8 mouse cellular contexts compared by ENCODE assay signal in the genomic region with DNA sequence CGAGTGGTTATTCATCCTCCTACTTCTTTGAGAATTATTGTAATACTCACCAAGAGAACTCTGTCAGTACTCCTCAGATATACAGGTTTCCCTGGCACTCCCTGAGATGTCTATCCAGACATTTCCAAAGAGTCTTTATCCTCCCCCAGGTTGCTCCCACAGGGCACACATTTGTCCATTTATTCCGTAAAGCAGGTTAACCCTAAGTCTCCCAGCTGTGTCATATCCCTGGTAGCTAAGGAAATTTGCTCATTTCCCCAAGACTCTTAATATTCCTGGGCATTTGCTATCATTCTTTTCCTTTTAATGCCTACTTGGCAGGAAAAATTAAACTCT. TPM values are rescaled to one million over a fixed set of nuclear protein-coding genes. Genes with fewer than 3 reads are reported as not detected.
A peak's percentile ranks its signal among the peaks of the same experiment; 100 is the strongest.
DNase-seq lines count a peak whose midpoint lies in the region; ATAC-seq lines count a peak whose summit lies in the region.

No protein-coding gene starts in this region.

- no peaks in the 10 kb centered on the region for H3K36me3 ChIP-seq in liver, embryonic 11.5 days (ENCODE audit: control insufficient read depth, insufficient read depth, low read length)
- no peaks in the 10 kb centered on the region for H3K36me3 ChIP-seq in forebrain, embryonic 11.5 days (ENCODE audit: control insufficient read depth, insufficient read depth, low read length)
- H3K36me3 ChIP-seq in limb, embryonic 10.5 days, result no peaks in the 10 kb centered on the region
- 0 out of 2 replicates have a peak, but pooled peaks cover 9% of the 10 kb centered on the region for H3K36me3 ChIP-seq in neural tube, embryonic 13.5 days

- peak overlapping the region; percentile 57 for H3K4me2 ChIP-seq in liver, embryonic 11.5 days
- peak overlapping the region; percentile 67; the same call in 1 of the 2 replicates for H3K4me2 ChIP-seq in forebrain, embryonic 11.5 days (ENCODE audit: low read depth, low read length, severe bottlenecking)
- peak overlapping the region; percentile 69 for H3K4me2 ChIP-seq in neural tube, embryonic 13.5 days

- H3K4me1 ChIP-seq in liver, embryonic 11.5 days (replicated peaks; ENCODE audit: control insufficient read depth, insufficient read depth, low read length), result no peaks in the 10 kb centered on the region
- no peaks in the 10 kb centered on the region; the same call in 1 of the 2 replicates for H3K4me1 ChIP-seq in forebrain, embryonic 11.5 days (replicated peaks; ENCODE audit: control insufficient read depth, insufficient read depth, low read length)
- H3K4me1 ChIP-seq in limb, embryonic 10.5 days, result peaks cover 9% of the 10 kb centered on the region
- peaks cover 7% of the 10 kb centered on the region for H3K4me1 ChIP-seq in neural tube, embryonic 13.5 days (replicated peaks)

- peak overlapping the region; percentile 32; the same call in 1 of the 2 replicates for H3K4me3 ChIP-seq in liver, embryonic 11.5 days (ENCODE audit: low read depth, low read length)
- peak overlapping the region; percentile 35 for H3K4me3 ChIP-seq in forebrain, embryonic 11.5 days (ENCODE audit: low read depth, low read length)
- H3K4me3 ChIP-seq in limb, embryonic 10.5 days, result peak overlapping the region; percentile 56
- H3K4me3 ChIP-seq in neural tube, embryonic 13.5 days, result peak overlapping the region; percentile 42; the same call in 1 of the 2 replicates

- H3K9ac ChIP-seq in liver, embryonic 11.5 days (ENCODE audit: low read depth, low read length), result no peak overlapping the region
- 0 out of 2 replicates have a peak overlapping the region, but pooled peaks have one; percentile 10 for H3K9ac ChIP-seq in forebrain, embryonic 11.5 days (ENCODE audit: low read length)
- no peak overlapping the region for H3K9ac ChIP-seq in neural tube, embryonic 13.5 days

- 25% methylated on average over 2 of the region's 2 CpGs for WGBS in liver, embryonic 11.5 days
- WGBS in forebrain, embryonic 11.5 days, result 22% methylated on average over 2 of the region's 2 CpGs
- 26% methylated on average over 2 of the region's 2 CpGs for WGBS in limb, embryonic 10.5 days
- 12% methylated on average over 2 of the region's 2 CpGs for WGBS in neural tube, embryonic 13.5 days

- H3K27me3 ChIP-seq in liver, embryonic 11.5 days (replicated peaks; ENCODE audit: control insufficient read depth, insufficient read depth, low read length), result no peaks in the 10 kb centered on the region
- H3K27me3 ChIP-seq in forebrain, embryonic 11.5 days (ENCODE audit: control insufficient read depth, insufficient read depth, low read length), result no peaks in the 10 kb centered on the region
- no peaks in the 10 kb centered on the region for H3K27me3 ChIP-seq in limb, embryonic 10.5 days (ENCODE audit: low read depth, poor library complexity, severe bottlenecking)
- no peaks in the 10 kb centered on the region for H3K27me3 ChIP-seq in neural tube, embryonic 13.5 days

- H3K9me3 ChIP-seq in liver, embryonic 11.5 days (ENCODE audit: control insufficient read depth, low read length), result no peaks in the 10 kb centered on the region
- no peaks in the 10 kb centered on the region for H3K9me3 ChIP-seq in forebrain, embryonic 11.5 days (ENCODE audit: control insufficient read depth, low read length)
- no peaks in the 10 kb centered on the region for H3K9me3 ChIP-seq in limb, embryonic 10.5 days (replicated peaks)
- no peaks in the 10 kb centered on the region for H3K9me3 ChIP-seq in neural tube, embryonic 13.5 days

- H3K27ac ChIP-seq in liver, embryonic 11.5 days (ENCODE audit: low read depth, low read length), result no peak overlapping the region
- no peak overlapping the region for H3K27ac ChIP-seq in forebrain, embryonic 11.5 days (ENCODE audit: low read depth, low read length)
- peak overlapping the region; percentile 82; the same call in 1 of the 2 replicates for H3K27ac ChIP-seq in limb, embryonic 10.5 days
- no peak overlapping the region for H3K27ac ChIP-seq in neural tube, embryonic 13.5 days (replicated peaks)

- intact Hi-C loops in left cerebral cortex, postnatal 36 days (cut with DNase I), result loop anchor here (1.0 to 5.0 kb wide), 3 partner anchors 114 to 153 kb away; partner anchors contain the start of gene Rusc2

- no peak for ATAC-seq in liver, embryonic 11.5 days (replicated peaks; ENCODE audit: low FRiP score)
- no peak for ATAC-seq in forebrain, embryonic 11.5 days (replicated peaks; ENCODE audit: low FRiP score)
- ATAC-seq in neural tube, embryonic 13.5 days (ENCODE audit: low read depth), result no peak

- DNase-seq in liver, embryonic 11.5 days (ENCODE audit: low spot score), result no peak
- DNase-seq in liver, result no peak
- DNase-seq in forebrain, embryonic 11.5 days (ENCODE audit: low spot score), result no peak
- no peak for DNase-seq in limb, embryonic 10.5 days (ENCODE audit: low spot score)
- DNase-seq in left cerebral cortex, adult 9 months (ENCODE audit: low spot score in 2 of 2), result no peak
- no peak for DNase-seq in adrenal gland, postnatal 4 days (ENCODE audit: low spot score in 2 of 2)
- no peak for DNase-seq in left cerebral cortex, postnatal 36 days (ENCODE audit: low spot score in 2 of 2)

RNA-seq across cellular contexts. Expression of gene Atp8b5, which starts 0.3 kb away (rescaled TPM):
- polyA plus RNA-seq in liver, embryonic 11.5 days (2014; fragmentation: Nextera tagmentation; extraction: Ambion mirVana), result 0.25 and 0.29 TPM in 2 replicates
- 0.20 and 0.60 TPM in 2 replicates for polyA plus RNA-seq in forebrain, embryonic 11.5 days (2014; fragmentation: Nextera tagmentation; extraction: Ambion mirVana)
- polyA plus RNA-seq in limb, embryonic 10.5 days (2016; fragmentation: Nextera tagmentation; extraction: Ambion mirVana), result 0.14 and 0.45 TPM in 2 replicates
- polyA plus RNA-seq in neural tube, embryonic 13.5 days (2015; fragmentation: Nextera tagmentation; extraction: Ambion mirVana), result 0.33 and 0.77 TPM in 2 replicates
- under 1 TPM; 0.68 to 0.90 TPM for total RNA-seq in adrenal gland, postnatal 4 days (2021)
- under 1 TPM in 1 of 2 experiments, not detected in 1; 0.20 TPM for total RNA-seq in left cerebral cortex, postnatal 36 days (2021)
